Mouse (Mus musculus): ENCODE results near the gene Llgl2.

- TF ChIP-seq CTCF (IDR thresholded peaks at IDR 0.05; ENCODE audit: low read depth, low read length) (no peak), POLR2A (IDR thresholded peaks at IDR 0.05; ENCODE audit: extremely low read depth, insufficient read depth, low read length) (no peak)
Measured at GRCm38 (mm10) chr11:115775821-115776665, 47.8 kb upstream of the Llgl2 start.

Measured in liver, adult 2 months (tissue).